ENCODE assay signal across 11 mouse cellular contexts in genomic region chr9:117048641-117049040, GRCm38 (mm10).
"Had no signal": no experiment of that assay in that cellular context is flagged by ENCODE, and none has a peak within 500 bp of the region (broad histone marks: within the 10 kb centered on the region; RNA-seq: fewer than 3 reads in every experiment).

No protein-coding gene starts in this region.

- DNase-seq: kidney, adult 18-20 months; kidney, adult 9 months; kidney, postnatal 14 days; kidney, postnatal 4 days; liver; lung, adult 18-20 months; lung, postnatal 10 days; lung, postnatal 36 days; retina, postnatal 1 day; right cerebral cortex, postnatal 25 days; thymus, postnatal 25 days had no signal
